In the genomic region with DNA sequence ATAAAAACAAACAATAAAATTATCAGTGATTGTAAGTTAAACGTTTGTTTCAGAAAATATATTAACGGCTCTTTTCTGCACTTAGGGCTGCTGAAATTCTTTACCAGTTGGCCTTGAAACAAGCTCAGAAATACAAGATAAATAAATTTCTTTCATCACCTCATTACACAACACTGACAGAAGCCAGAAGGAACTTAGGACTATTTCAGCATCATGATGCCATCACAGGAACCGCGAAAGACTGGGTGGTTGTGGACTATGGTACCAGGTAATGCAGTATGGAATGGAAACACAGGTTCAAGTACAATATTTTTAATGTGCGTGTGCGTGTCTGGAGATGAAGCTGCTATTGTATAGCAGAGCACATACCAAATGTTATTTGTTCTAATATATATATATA, we compare ENCODE assay signal across 16 mouse cellular contexts.
"Had no signal": no experiment of that assay in that cellular context is flagged by ENCODE, and none has a peak within 500 bp of the region (broad histone marks: within the 10 kb centered on the region; RNA-seq: fewer than 3 reads in every experiment).

No protein-coding gene starts in this region.

- H3K9ac ChIP-seq: limb, embryonic 12.5 days; liver, embryonic 13.5 days; lung, embryonic 15.5 days; neural tube, embryonic 15.5 days had no signal

- H3K27ac ChIP-seq: kidney, postnatal 0 days; limb, embryonic 12.5 days; liver, embryonic 13.5 days; lung, embryonic 15.5 days; midbrain, embryonic 10.5 days; neural tube, embryonic 15.5 days; stomach, postnatal 0 days had no signal

- H3K4me2 ChIP-seq: limb, embryonic 12.5 days; liver, embryonic 13.5 days; lung, embryonic 15.5 days; neural tube, embryonic 15.5 days had no signal

- H3K4me3 ChIP-seq: limb, embryonic 12.5 days; liver, embryonic 13.5 days; lung, embryonic 15.5 days; midbrain, embryonic 10.5 days; myocyte; neural tube, embryonic 15.5 days had no signal

- H3K9me3 ChIP-seq: lung, embryonic 15.5 days; midbrain, embryonic 10.5 days; neural tube, embryonic 15.5 days had no signal

- H3K4me1 ChIP-seq: limb, embryonic 12.5 days; liver, embryonic 13.5 days; midbrain, embryonic 10.5 days had no signal

- DNase-seq: kidney, adult 11 months; kidney, adult 9 months; kidney, postnatal 36 days; layer of hippocampus, adult 9-11 months; layer of hippocampus, postnatal 36 days; liver, embryonic 13.5 days; lung, postnatal 14 days; midbrain, embryonic 14.5 days; thymus, postnatal 4 days had no signal

- H3K27me3 ChIP-seq: limb, embryonic 12.5 days; liver, embryonic 13.5 days; lung, embryonic 15.5 days; neural tube, embryonic 15.5 days had no signal
